Mouse (Mus musculus) cortical plate, adult 2 months (tissue): ENCODE measurements around the gene Bzw1.

Source experiments
- CTCF ChIP-seq: fragments of 200-500 bp; IDR thresholded peaks from 2 replicates; pipeline ENCODE4 v1.5.1; 2011; ENCODE audit warnings: mild to moderate bottlenecking, control low read depth, low read length; ENCODE audit not compliant: insufficient read depth; ENCODE audit errors: extremely low read depth
- POLR2A ChIP-seq: fragments of 200-500 bp; IDR thresholded peaks from 2 replicates; pipeline ENCODE4 v1.6.1; 2011; ENCODE audit warnings: mild to moderate bottlenecking, low read length, control low read depth; ENCODE audit not compliant: insufficient read depth; ENCODE audit errors: extremely low read depth

GRCm38 (mm10) chr1:58410198-58410588 is 17.5 kb downstream of the Bzw1 start:
- TF ChIP-seq CTCF = no peak
- no peak for TF ChIP-seq POLR2A
